Mouse (Mus musculus): ENCODE results near the gene Exoc6b. TPM values are rescaled to one million over a fixed set of nuclear protein-coding genes. Genes with fewer than 3 reads are reported as not detected.

Exoc6b gene
- polyA plus RNA-seq, 1 experiment from 2014 or later = 16.9 TPM

DNA sequence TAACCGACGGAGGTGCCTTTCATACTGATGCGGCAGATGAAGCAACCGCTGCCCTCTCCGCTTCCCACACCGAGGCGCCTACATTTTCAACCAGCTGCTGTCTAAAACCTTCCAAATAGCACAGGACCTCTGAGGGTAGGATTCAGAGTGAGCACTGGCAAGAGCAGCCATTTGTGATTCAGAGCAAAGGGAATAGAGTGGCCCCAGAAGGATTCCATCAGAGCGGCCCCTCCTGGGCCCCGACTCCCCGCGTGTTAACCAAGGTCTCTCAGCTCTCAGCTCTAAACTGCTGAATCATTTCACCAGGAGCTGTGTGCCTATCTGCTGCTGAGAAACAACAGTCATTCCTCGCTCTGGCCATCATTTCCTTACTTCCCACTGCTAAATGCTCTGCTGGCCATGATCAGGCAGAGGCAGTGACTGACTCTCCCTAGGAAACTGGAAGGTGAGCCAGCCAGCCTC lies 145.5 kb downstream of the Exoc6b start:
- Histone ChIP-seq H3K4me3 (peak overlapping the region; percentile 17), H3K27me3 (replicated peaks) (no peaks in the 10 kb centered on the region), H3K27ac (replicated peaks) (peak overlapping the region; percentile 39; the same call in 1 of the 2 replicates), H3K9me3 (no peaks in the 10 kb centered on the region), H3K9ac (peak overlapping the region; percentile 48), H3K4me2 (peak overlapping the region; percentile 54), H3K36me3 (no peaks in the 10 kb centered on the region), H3K4me1 (peaks cover 16% of the 10 kb centered on the region)
- whole genome bisulfite sequencing = 35% methylated on average over 12 of the region's 12 CpGs
- peak; percentile 25; the same call in 1 of the 2 replicates for ATAC-seq (ENCODE audit: extremely low read depth, insufficient number of reproducible peaks, low FRiP score, low TSS enrichment)

DNA sequence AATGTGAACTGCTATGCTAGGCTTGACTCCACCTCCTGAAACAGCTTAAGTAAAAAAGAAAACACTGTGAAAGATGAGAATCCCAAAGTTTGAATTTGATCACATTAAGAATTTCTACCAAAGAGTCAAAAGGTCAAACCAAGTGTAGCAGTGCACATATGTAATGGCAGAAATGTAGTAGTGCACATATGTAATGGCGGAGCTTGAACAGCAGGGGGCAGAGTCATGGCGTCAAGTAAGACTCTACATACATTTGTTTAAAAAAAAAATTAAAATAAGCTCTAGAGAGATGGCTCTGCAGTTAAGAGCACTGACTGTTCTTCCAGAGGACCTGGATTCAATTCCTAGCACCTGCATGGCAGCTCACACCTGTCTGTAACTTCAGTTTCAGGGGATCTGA lies 153.0 kb downstream of the Exoc6b start:
- H3K9ac ChIP-seq = no peak overlapping the region
- ATAC-seq (ENCODE audit: extremely low read depth, insufficient number of reproducible peaks, low FRiP score, low TSS enrichment) = no peak
- H3K27ac ChIP-seq (replicated peaks) = no peak overlapping the region
- no peaks in the 10 kb centered on the region for H3K9me3 ChIP-seq
- 24% methylated on average over 2 of the region's 2 CpGs for WGBS
- no peak overlapping the region for H3K4me3 ChIP-seq
- H3K36me3 ChIP-seq = no peaks in the 10 kb centered on the region
- no peaks in the 10 kb centered on the region for H3K27me3 ChIP-seq (replicated peaks)
- H3K4me2 ChIP-seq = no peak overlapping the region
- no peaks in the 10 kb centered on the region for H3K4me1 ChIP-seq

DNA sequence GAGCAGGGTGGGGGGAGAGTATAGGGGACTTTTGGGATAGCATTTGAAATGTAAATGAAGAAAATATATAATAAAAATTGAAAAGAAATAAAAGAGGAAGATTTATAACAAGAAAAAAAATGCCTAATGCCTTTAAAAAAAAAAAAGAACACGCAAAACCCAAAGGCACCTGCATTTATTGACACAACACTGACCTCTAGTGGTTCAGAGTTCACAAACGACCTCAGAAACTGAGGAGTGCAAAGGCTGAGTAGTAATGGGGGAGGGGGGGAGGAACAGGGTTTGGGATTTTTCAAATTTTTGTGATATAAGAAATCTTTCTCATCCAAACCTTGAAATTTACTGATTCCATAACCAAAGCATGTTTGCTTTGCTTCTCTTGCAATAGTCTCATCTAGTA lies 156.9 kb downstream of the Exoc6b start:
- WGBS = 7% methylated on average over 2 of the region's 2 CpGs

DNA sequence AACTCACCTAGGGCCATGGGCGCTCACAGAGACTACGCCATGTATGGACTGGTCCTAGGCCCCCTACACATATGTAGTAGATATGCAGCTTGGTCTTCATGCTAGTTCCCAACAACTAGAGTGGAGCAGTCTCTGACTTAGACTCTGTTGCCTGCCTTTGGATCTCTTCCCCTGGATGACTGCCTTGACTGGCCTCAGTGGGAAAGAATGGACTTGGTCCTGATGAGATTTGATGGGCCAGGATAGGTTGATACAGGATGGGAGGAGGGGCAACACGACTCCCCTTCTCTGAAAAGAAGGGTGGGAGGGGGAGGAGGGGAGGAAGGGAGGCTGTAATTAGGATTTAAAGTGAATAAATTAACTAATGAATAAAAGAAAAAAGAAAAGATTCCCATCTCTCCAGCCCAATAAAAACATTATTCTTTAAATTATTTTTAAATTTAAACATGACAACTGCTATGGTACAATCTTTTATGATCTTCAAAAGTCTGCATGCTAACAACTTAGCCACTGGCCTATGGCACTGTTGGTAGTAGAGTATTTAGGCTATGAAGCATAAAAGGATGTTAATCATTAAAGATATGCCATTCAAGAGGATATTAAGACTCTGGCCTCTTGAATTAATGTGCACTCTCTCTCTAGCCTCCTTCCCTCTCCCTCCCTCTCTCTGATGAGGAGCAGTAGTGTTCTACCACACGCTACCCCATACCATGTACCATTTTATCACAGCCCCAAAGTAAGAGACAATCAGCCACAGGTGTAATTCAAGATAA lies 170.1 kb downstream of the Exoc6b start:
- Histone ChIP-seq H3K4me1 (peaks cover 16% of the 10 kb centered on the region), H3K9ac (no peak overlapping the region), H3K9me3 (no peaks in the 10 kb centered on the region), H3K27me3 (replicated peaks) (no peaks in the 10 kb centered on the region), H3K4me2 (no peak overlapping the region), H3K27ac (replicated peaks) (no peak overlapping the region), H3K4me3 (no peak overlapping the region), H3K36me3 (no peaks in the 10 kb centered on the region)
- 87% methylated on average over 4 of the region's 4 CpGs for WGBS
- ATAC-seq (ENCODE audit: extremely low read depth, insufficient number of reproducible peaks, low FRiP score, low TSS enrichment) = no peak

More for the DNA sequence above, 156.9 kb downstream of the Exoc6b start:
- Histone ChIP-seq H3K4me3 (no peak overlapping the region), H3K4me1 (no peaks in the 10 kb centered on the region), H3K4me2 (no peak overlapping the region), H3K36me3 (no peaks in the 10 kb centered on the region), H3K27me3 (replicated peaks) (no peaks in the 10 kb centered on the region), H3K9me3 (no peaks in the 10 kb centered on the region), H3K9ac (no peak overlapping the region), H3K27ac (replicated peaks) (no peak overlapping the region)
- no peak for ATAC-seq (ENCODE audit: extremely low read depth, insufficient number of reproducible peaks, low FRiP score, low TSS enrichment)

DNA sequence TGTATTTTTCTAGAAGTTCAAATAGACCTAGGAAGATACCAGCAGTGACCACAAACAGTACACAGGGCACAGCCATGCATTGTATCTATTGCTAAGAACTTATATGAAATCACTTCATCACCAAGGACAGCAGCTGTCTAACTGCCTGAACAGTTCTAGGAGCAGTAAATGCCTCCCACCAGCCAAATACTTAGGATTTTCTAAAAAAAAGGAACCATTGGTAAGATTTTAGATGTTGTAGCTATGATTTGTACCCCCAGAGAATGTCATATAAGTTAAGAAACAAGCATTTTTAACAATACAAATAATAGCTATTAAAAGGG lies 175.6 kb downstream of the Exoc6b start:
- H3K9me3 ChIP-seq = no peaks in the 10 kb centered on the region
- no peak overlapping the region for H3K27ac ChIP-seq (replicated peaks)
- no peak overlapping the region for H3K9ac ChIP-seq
- no peaks in the 10 kb centered on the region for H3K36me3 ChIP-seq
- H3K4me1 ChIP-seq = peaks cover 15% of the 10 kb centered on the region
- H3K4me2 ChIP-seq = no peak overlapping the region
- H3K4me3 ChIP-seq = no peak overlapping the region
- ATAC-seq (ENCODE audit: extremely low read depth, insufficient number of reproducible peaks, low FRiP score, low TSS enrichment) = no peak
- H3K27me3 ChIP-seq (replicated peaks) = no peaks in the 10 kb centered on the region

DNA sequence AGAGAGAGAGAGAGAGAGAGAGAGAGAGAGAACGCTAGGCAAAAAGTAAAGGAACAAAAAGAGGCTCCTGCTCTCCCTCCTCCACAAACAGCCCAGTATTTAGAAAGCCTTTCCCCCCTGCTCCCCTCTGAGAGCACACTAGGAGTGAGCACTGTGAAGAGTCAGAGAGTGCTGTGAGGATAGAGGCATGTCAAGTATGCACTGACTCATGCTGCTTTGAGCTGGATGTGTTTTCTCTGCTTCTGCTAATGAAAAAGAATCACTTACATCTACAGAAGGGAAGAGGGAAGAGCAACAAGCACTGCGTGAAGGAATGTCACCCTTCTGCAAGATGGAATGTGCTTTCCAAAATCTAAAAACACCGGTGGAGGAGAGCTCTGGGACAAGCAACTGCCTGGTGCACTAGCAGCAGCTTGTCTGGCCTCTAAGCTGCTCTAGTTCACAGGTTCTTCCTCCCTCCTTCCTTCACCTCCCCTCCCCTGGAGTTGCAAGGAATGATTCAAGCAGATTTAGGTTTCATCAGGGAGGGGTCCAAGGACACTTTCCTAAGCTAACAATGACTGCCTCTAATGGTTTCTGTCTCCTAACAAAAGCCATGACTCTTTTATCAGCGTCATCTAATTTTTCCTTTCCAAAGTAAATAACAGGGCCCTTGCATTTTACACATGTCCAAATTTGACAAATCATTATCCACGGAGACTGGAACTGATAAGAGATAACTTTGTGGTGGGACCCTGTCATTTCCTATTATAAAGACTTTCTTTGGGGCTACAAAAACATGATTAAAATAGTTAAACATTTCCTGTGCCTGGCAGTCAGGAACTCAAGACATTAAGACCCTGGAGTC lies 176.2 kb downstream of the Exoc6b start:
- H3K4me2 ChIP-seq = peak overlapping the region; percentile 14; the same call in 1 of the 2 replicates
- ATAC-seq (ENCODE audit: extremely low read depth, insufficient number of reproducible peaks, low FRiP score, low TSS enrichment) = no peak
- peaks cover 15% of the 10 kb centered on the region for H3K4me1 ChIP-seq
- WGBS = 16% methylated on average over 5 of the region's 5 CpGs
- no peaks in the 10 kb centered on the region for H3K27me3 ChIP-seq (replicated peaks)
- H3K4me3 ChIP-seq = no peak overlapping the region
- H3K9me3 ChIP-seq = no peaks in the 10 kb centered on the region
- no peak overlapping the region for H3K9ac ChIP-seq
- no peaks in the 10 kb centered on the region for H3K36me3 ChIP-seq
- peak overlapping the region; percentile 44 for H3K27ac ChIP-seq (replicated peaks)

DNA sequence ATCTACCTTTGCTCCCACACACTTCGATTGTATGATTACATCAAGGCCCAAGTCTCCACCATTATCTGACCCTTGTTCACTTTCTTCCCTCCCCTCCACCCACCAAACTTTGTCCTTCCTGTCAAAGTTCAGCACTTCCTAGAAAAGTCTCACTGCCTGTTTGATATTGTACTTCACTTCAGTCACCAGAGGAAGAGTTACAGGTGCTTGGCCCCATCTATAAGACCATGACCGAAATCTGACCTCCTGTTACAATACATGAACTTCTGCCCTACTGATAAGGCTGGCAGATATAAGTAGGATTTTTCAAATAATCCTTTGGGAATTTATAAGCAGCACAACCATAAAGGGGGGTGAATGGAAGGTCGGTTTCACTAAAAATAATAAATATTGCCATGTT lies 182.8 kb downstream of the Exoc6b start:
- no peak for ATAC-seq (ENCODE audit: extremely low read depth, insufficient number of reproducible peaks, low FRiP score, low TSS enrichment)
- H3K9ac ChIP-seq = no peak overlapping the region
- 49% methylated on average over 3 of the region's 3 CpGs for WGBS
- no peaks in the 10 kb centered on the region for H3K9me3 ChIP-seq
- no peak overlapping the region for H3K4me3 ChIP-seq
- no peaks in the 10 kb centered on the region for H3K36me3 ChIP-seq
- no peak overlapping the region for H3K4me2 ChIP-seq
- H3K4me1 ChIP-seq = peaks cover 41% of the 10 kb centered on the region
- H3K27me3 ChIP-seq (replicated peaks) = no peaks in the 10 kb centered on the region
- H3K27ac ChIP-seq (replicated peaks) = no peak overlapping the region

DNA sequence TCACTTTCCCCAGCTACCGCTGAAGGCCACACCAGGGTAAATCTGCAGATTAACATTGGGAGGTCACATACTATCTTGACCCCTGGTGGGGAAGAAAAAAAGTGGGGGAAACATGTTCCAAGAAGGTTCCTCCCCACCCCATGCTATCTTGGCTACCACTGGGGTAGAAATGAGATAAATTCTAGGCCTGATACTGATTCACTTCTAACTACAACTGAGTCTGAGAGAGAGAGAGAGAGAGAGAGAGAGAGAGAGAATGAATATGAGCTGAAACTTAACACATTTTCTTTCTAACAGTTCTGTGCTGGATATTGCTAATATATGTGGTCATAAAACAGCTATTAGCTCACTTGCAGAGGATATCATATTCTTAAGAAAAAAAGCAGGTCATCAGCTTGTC lies 184.2 kb downstream of the Exoc6b start:
- Histone ChIP-seq H3K4me3 (no peak overlapping the region), H3K9me3 (no peaks in the 10 kb centered on the region), H3K9ac (no peak overlapping the region), H3K27ac (replicated peaks) (no peak overlapping the region), H3K27me3 (replicated peaks) (no peaks in the 10 kb centered on the region), H3K4me1 (peaks cover 44% of the 10 kb centered on the region), H3K36me3 (no peaks in the 10 kb centered on the region), H3K4me2 (no peak overlapping the region)
- 25% methylated on average over 1 of the region's 1 CpGs for WGBS
- ATAC-seq (ENCODE audit: extremely low read depth, insufficient number of reproducible peaks, low FRiP score, low TSS enrichment) = no peak

DNA sequence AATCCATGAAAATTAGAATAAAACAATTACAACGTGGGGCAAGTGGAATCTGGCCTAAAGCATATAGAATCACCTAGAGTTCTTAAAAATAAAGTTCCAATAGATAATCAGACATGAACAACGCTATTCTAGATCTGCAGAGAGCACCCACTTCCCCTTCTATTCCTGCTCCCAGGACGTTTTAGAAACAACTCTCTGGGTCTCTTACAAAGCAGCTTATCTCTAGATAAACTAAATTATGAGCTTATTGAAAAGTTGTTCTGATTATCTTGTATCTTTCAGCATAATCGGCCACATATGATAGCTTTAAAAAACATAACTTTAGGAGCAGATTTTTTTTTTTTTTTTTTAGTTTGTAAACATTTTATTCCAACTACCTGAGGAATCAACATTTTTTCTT lies 185.6 kb downstream of the Exoc6b start:
- Histone ChIP-seq H3K4me3 (no peak overlapping the region), H3K4me1 (peaks cover 44% of the 10 kb centered on the region), H3K9me3 (no peaks in the 10 kb centered on the region), H3K4me2 (no peak overlapping the region), H3K9ac (no peak overlapping the region), H3K27ac (replicated peaks) (no peak overlapping the region), H3K27me3 (replicated peaks) (no peaks in the 10 kb centered on the region), H3K36me3 (no peaks in the 10 kb centered on the region)
- no peak for ATAC-seq (ENCODE audit: extremely low read depth, insufficient number of reproducible peaks, low FRiP score, low TSS enrichment)
- 18% methylated on average over 4 of the region's 4 CpGs for whole genome bisulfite sequencing

DNA sequence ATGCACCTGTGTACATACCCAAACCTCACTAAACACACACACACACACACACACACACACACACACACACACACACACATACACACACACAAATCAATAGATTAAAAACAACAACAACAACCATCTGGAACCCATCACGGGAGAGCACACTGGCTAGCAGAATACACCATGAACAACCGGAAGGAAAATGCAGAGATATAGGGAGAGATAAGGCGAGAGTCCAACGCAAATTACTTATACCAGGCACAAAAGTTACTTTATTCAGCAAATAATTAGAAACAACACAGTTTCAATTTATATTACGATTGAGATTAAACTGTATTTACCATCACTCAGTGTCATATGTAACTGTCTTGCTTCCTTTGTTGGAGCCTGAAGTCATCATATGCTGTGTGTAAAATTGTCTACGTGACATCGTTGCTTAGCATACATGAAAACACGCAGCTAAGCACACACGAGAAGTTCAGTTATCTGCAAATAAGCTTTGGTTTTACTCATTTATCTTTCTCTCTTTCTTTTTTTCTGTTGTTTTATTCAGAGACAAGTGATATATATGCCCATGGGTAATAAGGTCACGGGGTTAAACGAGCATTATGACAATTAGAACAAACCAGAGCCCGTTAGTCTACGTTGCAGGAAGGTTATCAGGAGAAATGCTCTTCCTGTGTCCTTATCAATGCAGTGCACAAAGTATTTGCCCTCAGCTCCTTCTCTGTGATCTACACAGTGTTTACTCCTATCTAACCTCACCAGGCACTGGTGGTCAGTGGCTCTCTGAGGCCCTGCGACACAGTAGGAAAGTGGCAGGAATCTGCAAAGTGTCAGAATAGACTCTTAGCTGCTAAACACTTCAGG lies 186.4 kb downstream of the Exoc6b start:
- WGBS = 35% methylated on average over 14 of the region's 14 CpGs
- no peaks in the 10 kb centered on the region for H3K9me3 ChIP-seq
- H3K27ac ChIP-seq (replicated peaks) = peak overlapping the region; percentile 57
- H3K4me1 ChIP-seq = peaks cover 42% of the 10 kb centered on the region
- H3K36me3 ChIP-seq = no peaks in the 10 kb centered on the region
- H3K4me3 ChIP-seq = no peak overlapping the region
- peak; percentile 79 for ATAC-seq (ENCODE audit: extremely low read depth, insufficient number of reproducible peaks, low FRiP score, low TSS enrichment)
- H3K4me2 ChIP-seq = peak overlapping the region; percentile 37
- H3K9ac ChIP-seq = no peak overlapping the region
- H3K27me3 ChIP-seq (replicated peaks) = no peaks in the 10 kb centered on the region

DNA sequence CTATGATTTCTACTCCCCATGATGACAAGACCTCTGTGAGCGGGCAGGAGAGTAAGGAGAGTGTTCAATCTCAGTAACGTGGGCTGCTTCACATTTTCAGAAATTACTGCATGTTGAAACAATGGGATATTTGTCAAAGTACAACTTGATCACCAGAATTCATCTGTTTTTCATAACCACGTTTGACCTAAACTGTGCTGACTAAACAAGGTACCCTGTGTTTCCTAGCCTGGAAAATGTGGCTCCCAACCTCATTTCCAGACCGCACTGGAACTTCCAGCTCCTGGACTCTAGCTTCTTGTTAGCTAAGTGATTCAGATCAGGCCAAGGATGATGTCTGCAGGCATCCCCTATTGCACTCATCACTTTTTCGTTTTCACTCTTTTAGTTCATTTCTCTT lies 193.4 kb downstream of the Exoc6b start:
- H3K27ac ChIP-seq (replicated peaks) = no peak overlapping the region
- no peak for ATAC-seq (ENCODE audit: extremely low read depth, insufficient number of reproducible peaks, low FRiP score, low TSS enrichment)
- 72% methylated on average over 5 of the region's 5 CpGs for WGBS
- H3K9me3 ChIP-seq = no peaks in the 10 kb centered on the region
- H3K4me2 ChIP-seq = no peak overlapping the region
- H3K9ac ChIP-seq = no peak overlapping the region
- no peaks in the 10 kb centered on the region for H3K27me3 ChIP-seq (replicated peaks)
- peaks cover 16% of the 10 kb centered on the region for H3K4me1 ChIP-seq
- no peak overlapping the region for H3K4me3 ChIP-seq
- H3K36me3 ChIP-seq = no peaks in the 10 kb centered on the region
